Mouse (Mus musculus) thymus, adult 18-20 months (tissue): ENCODE results near the gene Cdk5rap1.
"Not testable (repeated sequence)": the region's sequence is repeated elsewhere in the genome, so short reads cannot be mapped to it uniquely, and the experiment has no call there.

Experiments used
- DNase-seq, 2 experiments: peaks; one replicate each; pipeline ENCODE4 v3.0.0; 2022; ENCODE audit warnings: mixed read lengths in 2 of 2

Cdk5rap1 gene

GRCm38 (mm10) chr2:154373961-154374632, 1.3 kb upstream of the Cdk5rap1 start:
- peak in 1 of 2 experiments; percentile 27 for DNase-seq

GRCm38 (mm10) chr2:154372151-154372829, 520 bp downstream of the Cdk5rap1 start:
- DNase-seq: peak; percentile 68 to 72

DNA sequence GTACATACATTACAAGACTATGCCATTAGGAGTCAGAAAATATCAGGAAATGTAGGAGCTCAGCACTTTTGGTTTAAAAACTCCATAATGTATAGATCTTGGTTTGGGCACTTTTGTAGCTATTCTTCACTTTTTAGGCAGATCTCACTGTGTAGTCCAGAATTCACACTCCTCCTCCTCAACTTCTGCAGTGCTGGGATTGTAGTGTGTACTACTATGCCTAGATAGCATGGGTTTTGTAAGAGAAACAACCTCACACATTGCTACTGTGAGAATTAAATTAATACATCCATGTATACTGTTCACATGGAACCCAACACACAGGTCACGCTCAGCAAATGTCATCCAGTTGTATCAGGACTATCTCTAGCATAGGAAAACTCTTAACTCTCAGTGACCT, 5.3 kb downstream of the Cdk5rap1 start:
- DNase-seq: no peak

DNA sequence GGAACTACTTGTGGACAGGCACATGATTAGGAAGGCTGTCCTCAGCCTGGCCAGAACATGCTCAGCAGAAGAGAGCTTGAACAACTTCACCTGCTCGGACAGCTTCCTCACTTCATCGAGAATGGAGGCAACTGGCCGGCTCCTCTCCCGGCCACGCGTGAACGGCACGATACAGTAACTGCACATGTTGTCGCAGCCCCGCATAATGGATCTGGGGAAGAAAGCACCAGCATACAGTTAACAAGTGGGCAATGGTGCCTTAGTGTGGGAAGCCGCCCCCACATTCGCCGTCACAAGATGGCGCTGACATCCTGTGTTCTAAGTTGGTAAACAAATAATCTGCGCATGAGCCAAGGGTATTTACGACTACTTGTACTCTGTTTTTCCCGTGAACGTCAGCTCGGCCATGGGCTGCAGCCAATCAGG, 18.8 kb downstream of the Cdk5rap1 start:
- DNase-seq: not testable (repeated sequence)

DNA sequence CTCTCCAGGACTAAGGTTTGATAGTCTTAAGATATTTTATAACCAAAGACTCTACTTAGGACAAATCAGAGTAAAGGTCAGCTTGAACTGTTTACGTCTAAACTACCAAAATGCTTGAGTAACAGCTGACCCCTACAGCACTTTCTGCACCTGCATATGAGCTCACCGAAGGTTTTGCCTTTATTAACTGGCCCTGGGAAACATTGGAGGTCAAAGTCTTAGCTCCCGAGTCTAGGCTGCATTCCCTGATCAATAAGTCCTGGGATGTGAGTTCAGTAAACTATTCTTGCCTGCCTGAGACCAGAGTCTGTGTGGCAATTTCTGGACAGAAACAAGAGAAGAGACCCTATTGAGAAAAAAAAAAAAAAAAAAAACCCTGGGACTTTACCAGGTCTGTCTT, 24.7 kb downstream of the Cdk5rap1 start:
- DNase-seq: no peak

GRCm38 (mm10) chr2:154339356-154339755, 33.5 kb downstream of the Cdk5rap1 start:
- no peak for DNase-seq

DNA sequence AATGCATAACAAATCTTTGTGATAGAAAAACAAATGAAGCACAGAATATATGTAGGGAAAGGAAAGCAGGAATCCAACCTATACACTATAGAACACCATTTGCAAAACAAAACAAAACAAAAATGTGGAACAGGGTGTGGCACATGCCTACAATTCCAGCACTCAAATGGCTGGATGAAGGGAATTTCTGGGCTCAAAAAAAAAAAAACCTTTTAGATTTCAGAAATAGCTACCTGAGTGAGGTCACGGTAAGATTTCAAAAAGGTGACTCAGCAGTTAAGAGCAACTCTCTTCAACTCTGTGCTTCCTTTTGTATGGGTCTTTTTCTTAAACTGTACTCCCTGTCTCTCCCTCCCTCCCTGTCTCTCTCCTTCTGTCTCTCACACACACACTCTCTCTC, 34.6 kb downstream of the Cdk5rap1 start:
- no peak for DNase-seq

GRCm38 (mm10) chr2:154335572-154335971, 37.2 kb downstream of the Cdk5rap1 start:
- DNase-seq: no peak

GRCm38 (mm10) chr2:154326852-154327251, 46.0 kb downstream of the Cdk5rap1 start:
- no peak for DNase-seq

GRCm38 (mm10) chr2:154313771-154314170, 59.0 kb downstream of the Cdk5rap1 start:
- not testable (repeated sequence) for DNase-seq

DNA sequence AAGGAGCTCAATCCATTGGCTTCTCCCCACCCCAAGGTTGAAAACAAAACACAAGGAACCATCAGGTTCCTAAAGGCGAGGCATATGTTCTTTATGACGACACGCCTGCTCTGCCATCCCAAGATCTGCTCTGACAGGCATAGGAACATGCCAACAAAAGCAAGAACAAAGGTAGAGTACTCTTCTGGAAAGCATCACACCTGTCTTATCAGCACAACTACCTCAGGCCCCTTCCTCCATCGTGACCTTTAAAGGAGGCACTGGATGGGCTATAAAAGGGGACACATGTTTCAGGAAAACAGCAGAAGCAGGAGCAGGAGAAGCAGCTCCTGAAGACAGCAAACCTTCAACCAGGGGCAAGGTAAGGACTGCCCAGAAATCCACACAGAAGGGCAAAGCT, 65.9 kb downstream of the Cdk5rap1 start, which contains the start of gene Bpifb9b:
Gene Bpifb9b (plus strand): TSS at position 301 of the 400 bp plus-strand sequence.
- not testable (repeated sequence) for DNase-seq

GRCm38 (mm10) chr2:154304604-154305003, 68.2 kb downstream of the Cdk5rap1 start:
- DNase-seq: not testable (repeated sequence)

GRCm38 (mm10) chr2:154301763-154302162, 71.0 kb downstream of the Cdk5rap1 start:
- no peak for DNase-seq

DNA sequence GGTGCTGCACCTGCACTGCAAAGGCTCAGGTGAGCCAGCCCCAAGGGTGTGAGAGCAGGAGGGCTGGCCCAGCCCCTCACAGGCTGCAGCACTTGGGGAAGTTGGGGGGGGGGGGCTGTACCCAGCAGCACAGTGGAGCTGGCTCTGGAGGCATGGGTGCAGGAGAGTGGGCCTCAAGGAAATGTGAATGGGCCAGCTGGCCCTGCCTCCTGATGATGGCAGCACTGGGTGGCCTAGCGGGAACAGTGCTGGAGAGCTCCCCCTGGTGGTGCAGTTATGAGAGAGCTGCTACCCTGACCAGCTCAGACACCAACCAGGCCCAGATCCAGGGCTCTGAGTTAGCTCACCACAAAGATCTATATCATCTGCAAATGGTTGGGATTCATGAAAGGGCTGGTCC, 72.3 kb downstream of the Cdk5rap1 start:
- DNase-seq: peak; percentile 30 to 38

DNA sequence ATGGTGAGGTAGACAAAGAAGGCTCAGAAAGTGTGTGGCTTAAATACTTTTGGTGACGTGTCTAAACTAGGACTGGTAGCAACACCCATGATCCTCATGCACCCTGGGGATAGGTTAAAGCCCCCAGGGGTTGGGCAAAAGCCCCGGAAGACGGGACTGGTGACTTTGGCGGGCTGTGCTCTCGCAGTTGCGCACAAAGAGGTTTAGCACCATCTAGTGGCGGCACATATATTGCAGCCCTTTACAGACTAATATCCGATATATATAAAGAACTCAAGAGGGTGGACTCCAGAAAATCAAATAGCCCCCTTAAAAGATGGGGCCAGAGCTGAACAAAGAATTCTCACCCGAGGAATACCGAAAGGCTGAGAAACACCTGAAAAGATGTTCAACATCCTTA, 78.1 kb downstream of the Cdk5rap1 start:
- peak; percentile 14 to 30 for DNase-seq

GRCm38 (mm10) chr2:154292833-154293232, 80.0 kb downstream of the Cdk5rap1 start:
- DNase-seq: no peak

- DNase-seq: not testable (repeated sequence)
Measured at GRCm38 (mm10) chr2:154291866-154292265, 80.9 kb downstream of the Cdk5rap1 start.
